Mouse (Mus musculus) C2C12 (cell line): ENCODE measurements around the gene Ywhah.

Experiments
- CEBPB ChIP-seq: IDR thresholded peaks from one replicate; pipeline ENCODE4 v1.6.1; 2011; ENCODE audit warnings: low read depth, mild to moderate bottlenecking, control low read depth, moderate library complexity
- CTCF ChIP-seq: IDR thresholded peaks from one replicate; pipeline ENCODE4 v1.5.1; 2011; ENCODE audit not compliant: control insufficient read depth, insufficient read depth, insufficient read length
- MAX ChIP-seq: IDR thresholded peaks from one replicate; pipeline ENCODE4 v1.6.1; 2011; ENCODE audit warnings: mild to moderate bottlenecking, control low read depth
- MYOD1 ChIP-seq: IDR thresholded peaks from one replicate; pipeline ENCODE4 v1.6.1; 2011; ENCODE audit warnings: low read depth; ENCODE audit not compliant: control insufficient read depth, insufficient read length
- USF1 ChIP-seq: IDR thresholded peaks from one replicate; pipeline ENCODE4 v1.6.1; 2011; ENCODE audit warnings: low read depth, mild to moderate bottlenecking, control low read depth, moderate library complexity

DNA sequence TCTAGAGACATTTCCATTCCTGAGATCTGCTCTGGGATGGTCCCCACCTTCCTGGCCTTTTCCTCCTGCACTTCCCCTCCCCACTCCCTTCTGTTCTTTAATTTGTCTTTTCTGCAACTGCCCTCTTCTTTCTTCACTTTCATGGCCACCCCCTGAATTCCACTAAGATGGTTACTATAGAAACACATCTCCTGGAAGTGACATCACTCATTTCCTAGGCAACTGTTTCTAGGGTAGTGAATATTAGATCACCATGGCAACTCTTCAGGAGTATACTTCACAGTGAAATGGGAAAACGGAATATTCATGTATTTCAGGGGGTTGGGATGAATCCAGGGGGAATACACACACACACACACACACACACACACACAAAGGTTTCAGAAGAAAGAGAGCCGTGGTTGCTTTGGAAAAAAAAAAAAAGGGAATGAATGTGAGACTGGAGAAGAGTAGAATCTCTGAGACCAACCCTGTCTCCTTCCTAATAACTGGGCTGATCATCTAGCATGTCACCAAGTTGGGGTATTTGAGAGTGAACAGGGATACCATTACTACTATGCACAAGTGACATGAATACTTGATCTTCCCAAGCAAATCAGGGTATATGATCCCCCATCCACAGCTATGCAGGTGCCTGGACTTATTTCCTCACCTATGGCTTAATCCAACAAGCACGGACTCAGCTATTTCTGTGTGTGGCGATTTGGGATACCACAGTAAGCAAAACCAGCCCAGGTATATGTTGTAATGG is 12.0 kb downstream of the Ywhah start:
- TF ChIP-seq CTCF (no peak), USF1 (no peak), CEBPB (no peak), MAX (no peak), MYOD1 (no peak)
